Comparison of ENCODE assay signal across 8 mouse cellular contexts in the genomic region with DNA sequence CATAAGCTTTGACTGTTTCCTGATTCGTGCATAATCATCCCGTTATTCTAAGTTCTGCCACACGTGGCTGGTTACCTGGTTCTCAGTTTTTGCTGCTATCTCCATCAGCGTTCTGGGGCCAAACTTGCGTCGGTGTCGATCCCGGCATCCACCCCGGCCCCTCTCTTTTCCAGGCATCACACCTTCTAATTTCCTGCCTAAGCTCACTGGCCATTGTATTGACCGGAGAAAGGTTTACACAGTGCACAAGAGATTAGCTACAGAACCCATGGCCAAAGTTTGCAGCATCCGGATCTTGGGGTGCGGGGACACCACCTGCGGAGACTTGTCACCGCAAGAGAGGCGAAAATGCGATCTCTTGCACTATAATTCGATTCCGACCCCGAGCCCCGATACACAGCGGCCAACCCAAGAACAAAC. TPM values are rescaled to one million over a fixed set of nuclear protein-coding genes. Genes with fewer than 3 reads are reported as not detected.
DNase-seq lines count a peak whose midpoint lies in the region; ATAC-seq and TF ChIP-seq lines count a peak whose summit lies in the region.

No protein-coding gene starts in this region.

- peak overlapping the region; percentile 95 for H3K9ac ChIP-seq in liver, embryonic 13.5 days

- DNase-seq in heart, embryonic 10.5 days (ENCODE audit: low spot score) = no peak
- DNase-seq in heart, postnatal 25 days (ENCODE audit: low spot score) = no peak
- DNase-seq in forebrain, embryonic 10.5 days (ENCODE audit: extremely low spot score, low spot score) = no peak
- DNase-seq in liver, embryonic 13.5 days = no peak
- no peak for DNase-seq in yolk sac, embryonic 10.5 days (ENCODE audit: low spot score)
- no peak for DNase-seq in embryo, embryonic 11 days
- no peak for DNase-seq in T-cell, adult 2 months (ENCODE audit: low spot score)

- H3K79me3 ChIP-seq in C2C12 (ENCODE audit: low read depth) = peaks cover 49% of the 10 kb centered on the region

- under 1% methylated on average over 21 of the region's 21 CpGs for WGBS in heart, embryonic 10.5 days
- whole genome bisulfite sequencing in forebrain, embryonic 10.5 days = under 1% methylated on average over 21 of the region's 21 CpGs
- under 1% methylated on average over 21 of the region's 21 CpGs for WGBS in liver, embryonic 13.5 days (ENCODE audit: insufficient replicate concordance)

- no peaks in the 10 kb centered on the region for H3K9me3 ChIP-seq in heart, embryonic 10.5 days
- H3K9me3 ChIP-seq in forebrain, embryonic 10.5 days = no peaks in the 10 kb centered on the region
- no peaks in the 10 kb centered on the region for H3K9me3 ChIP-seq in liver, embryonic 13.5 days (replicated peaks)

- peak; percentile 24 for ATAC-seq in liver, embryonic 13.5 days (ENCODE audit: low read depth)

- H3K4me3 ChIP-seq in heart, embryonic 10.5 days = peak overlapping the region; percentile 82
- H3K4me3 ChIP-seq in C2C12 (ENCODE audit: insufficient read depth, poor library complexity, severe bottlenecking) = peak overlapping the region; percentile 57
- peak overlapping the region; percentile 88 for H3K4me3 ChIP-seq in forebrain, embryonic 10.5 days
- peak overlapping the region; percentile 95 for H3K4me3 ChIP-seq in liver, embryonic 13.5 days (replicated peaks)

- peak overlapping the region; percentile 88 for H3K4me2 ChIP-seq in liver, embryonic 13.5 days

- H3K27ac ChIP-seq in heart, embryonic 10.5 days = peak overlapping the region; percentile 93
- peak overlapping the region; percentile 89 for H3K27ac ChIP-seq in forebrain, embryonic 10.5 days
- peak overlapping the region; percentile 87 for H3K27ac ChIP-seq in liver, embryonic 13.5 days

- no peaks in the 10 kb centered on the region for H3K27me3 ChIP-seq in heart, embryonic 10.5 days (ENCODE audit: insufficient read depth, poor library complexity, severe bottlenecking)
- no peaks in the 10 kb centered on the region for H3K27me3 ChIP-seq in C2C12 (ENCODE audit: control insufficient read depth, insufficient read depth, insufficient read length)
- no peaks in the 10 kb centered on the region for H3K27me3 ChIP-seq in forebrain, embryonic 10.5 days (ENCODE audit: poor library complexity, severe bottlenecking)
- no peaks in the 10 kb centered on the region for H3K27me3 ChIP-seq in liver, embryonic 13.5 days

- peaks cover 88% of the 10 kb centered on the region for H3K79me2 ChIP-seq in C2C12 (ENCODE audit: control insufficient read depth, insufficient read depth)

- intact Hi-C loops in heart, postnatal 25 days (cut with DNase I) = no loop called here

- H3ac ChIP-seq in C2C12 (ENCODE audit: control insufficient read depth, insufficient read length, low read depth) = peak overlapping the region; percentile 94

- peaks cover 61% of the 10 kb centered on the region for H3K4me1 ChIP-seq in heart, embryonic 10.5 days
- peaks cover 59% of the 10 kb centered on the region for H3K4me1 ChIP-seq in forebrain, embryonic 10.5 days
- H3K4me1 ChIP-seq in liver, embryonic 13.5 days (replicated peaks) = peaks cover 68% of the 10 kb centered on the region

- H3K36me3 ChIP-seq in heart, embryonic 10.5 days = peaks cover 28% of the 10 kb centered on the region
- H3K36me3 ChIP-seq in C2C12 (ENCODE audit: control insufficient read depth, insufficient read depth) = peaks cover 7% of the 10 kb centered on the region
- peaks cover 49% of the 10 kb centered on the region for H3K36me3 ChIP-seq in forebrain, embryonic 10.5 days (replicated peaks)
- H3K36me3 ChIP-seq in liver, embryonic 13.5 days = peaks cover 19% of the 10 kb centered on the region

- TF ChIP-seq CTCF in C2C12 (IDR thresholded peaks at IDR 0.05; ENCODE audit: control insufficient read depth, insufficient read depth, insufficient read length) = no peak

TF ChIP-seq in C2C12, 6 proteins besides CTCF, POLR2A, EP300 and RAD21:
- TF ChIP-seq MYOD1 (IDR thresholded peaks at IDR 0.05; ENCODE audit: control insufficient read depth, insufficient read length, low read depth) (no peak), CEBPB (IDR thresholded peaks at IDR 0.05; ENCODE audit: low read depth) (no peak), FOSL1 (IDR thresholded peaks at IDR 0.05; ENCODE audit: insufficient read depth, low read length, poor library complexity, severe bottlenecking) (no peak), USF1 (IDR thresholded peaks at IDR 0.05; ENCODE audit: low read depth) (no peak), MAX (IDR thresholded peaks at IDR 0.05) (no peak), MYOG (IDR thresholded peaks at IDR 0.05; ENCODE audit: control insufficient read depth, extremely low read depth, insufficient read length) (no peak)

RNA-seq across cellular contexts. Expression of gene Trim11, which starts 0.3 kb away (rescaled TPM):
- polyA plus RNA-seq in heart, embryonic 10.5 days (2016; fragmentation: Nextera tagmentation; extraction: Ambion mirVana) = 24.0 and 31.4 TPM in 2 replicates
- 10 to 100 TPM; 14.8 to 15.5 TPM for total RNA-seq in heart, postnatal 25 days (2021)
- 15.1 TPM for polyA plus RNA-seq in C2C12 (2012; fragmentation: generic; extraction: Trizol)
- polyA plus RNA-seq in forebrain, embryonic 10.5 days (2016; fragmentation: Nextera tagmentation; extraction: Ambion mirVana) = 18.5 and 19.6 TPM in 2 replicates
- polyA plus RNA-seq in liver, embryonic 13.5 days (2015; fragmentation: Nextera tagmentation; extraction: Ambion mirVana) = 8.9 and 9.2 TPM in 2 replicates

RNA-seq across cellular contexts. Expression of gene Hist3h2a, which starts 23.1 kb away (rescaled TPM):
- 15.5 and 15.9 TPM in 2 replicates for polyA plus RNA-seq in heart, embryonic 10.5 days (2016; fragmentation: Nextera tagmentation; extraction: Ambion mirVana)
- total RNA-seq in heart, postnatal 25 days (2021) = 10 to 100 TPM; 17.1 to 21.3 TPM
- polyA plus RNA-seq in C2C12 (2012; fragmentation: generic; extraction: Trizol) = 11.4 TPM
- 15.1 and 19.4 TPM in 2 replicates for polyA plus RNA-seq in forebrain, embryonic 10.5 days (2016; fragmentation: Nextera tagmentation; extraction: Ambion mirVana)
- polyA plus RNA-seq in liver, embryonic 13.5 days (2015; fragmentation: Nextera tagmentation; extraction: Ambion mirVana) = 12.3 and 13.7 TPM in 2 replicates

RNA-seq across cellular contexts. Expression of gene Trim17, which starts 23.1 kb away (rescaled TPM):
- polyA plus RNA-seq in heart, embryonic 10.5 days (2016; fragmentation: Nextera tagmentation; extraction: Ambion mirVana) = 0.75 and 0.79 TPM in 2 replicates
- total RNA-seq in heart, postnatal 25 days (2021) = under 1 TPM; 0.10 to 0.17 TPM
- polyA plus RNA-seq in C2C12 (2012; fragmentation: generic; extraction: Trizol) = 0.22 TPM
- 0.19 and 0.31 TPM in 2 replicates for polyA plus RNA-seq in forebrain, embryonic 10.5 days (2016; fragmentation: Nextera tagmentation; extraction: Ambion mirVana)
- 0.06 and 0.18 TPM in 2 replicates for polyA plus RNA-seq in liver, embryonic 13.5 days (2015; fragmentation: Nextera tagmentation; extraction: Ambion mirVana)

RNA-seq across cellular contexts. Expression of gene Hist3h2ba, which starts 28.9 kb away (rescaled TPM):
- 4.8 and 9.8 TPM in 2 replicates for polyA plus RNA-seq in heart, embryonic 10.5 days (2016; fragmentation: Nextera tagmentation; extraction: Ambion mirVana)
- total RNA-seq in heart, postnatal 25 days (2021) = 1 to 10 TPM; 1.8 to 2.3 TPM
- polyA plus RNA-seq in C2C12 (2012; fragmentation: generic; extraction: Trizol) = 1.6 TPM
- polyA plus RNA-seq in forebrain, embryonic 10.5 days (2016; fragmentation: Nextera tagmentation; extraction: Ambion mirVana) = 22.7 and 36.5 TPM in 2 replicates
- 5.5 and 6.3 TPM in 2 replicates for polyA plus RNA-seq in liver, embryonic 13.5 days (2015; fragmentation: Nextera tagmentation; extraction: Ambion mirVana)

RNA-seq across cellular contexts. Expression of gene Rnf187, which starts 38.9 kb away (rescaled TPM):
- polyA plus RNA-seq in heart, embryonic 10.5 days (2016; fragmentation: Nextera tagmentation; extraction: Ambion mirVana) = 169 and 213 TPM in 2 replicates
- 100 to 1,000 TPM; 163 to 167 TPM for total RNA-seq in heart, postnatal 25 days (2021)
- 245 TPM for polyA plus RNA-seq in C2C12 (2012; fragmentation: generic; extraction: Trizol)
- polyA plus RNA-seq in forebrain, embryonic 10.5 days (2016; fragmentation: Nextera tagmentation; extraction: Ambion mirVana) = 265 and 273 TPM in 2 replicates
- polyA plus RNA-seq in liver, embryonic 13.5 days (2015; fragmentation: Nextera tagmentation; extraction: Ambion mirVana) = 125 and 130 TPM in 2 replicates
